Mouse (Mus musculus): ENCODE measurements around the gene Zfp513.

DNA sequence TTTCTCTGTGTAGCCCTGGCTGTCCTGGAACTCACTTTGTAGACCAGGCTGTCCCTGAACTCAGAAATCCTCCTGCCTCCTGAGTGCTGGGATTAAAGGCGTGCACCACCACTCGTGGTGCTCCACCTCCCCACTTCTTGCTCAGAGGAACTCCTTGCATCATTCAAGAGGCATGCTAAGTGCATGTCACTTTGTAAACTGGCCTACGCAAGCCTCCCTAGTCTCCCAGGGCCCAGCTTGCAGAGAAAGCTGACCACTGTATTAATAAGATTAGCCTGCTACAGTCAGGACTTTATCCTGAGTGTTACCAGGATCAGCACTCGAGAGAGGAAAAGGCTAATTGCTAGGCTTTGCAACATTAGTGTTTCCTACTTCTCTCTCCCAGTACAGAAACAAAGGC is 33.5 kb downstream of the Zfp513 start:
- no peak for TF ChIP-seq CTCF (IDR thresholded peaks at IDR 0.05; ENCODE audit: extremely low read depth, insufficient read length, insufficient replicate concordance, low read depth, low read length)
- TF ChIP-seq POLR2A (IDR thresholded peaks at IDR 0.05; ENCODE audit: low read depth, low read length): no peak
